Mouse (Mus musculus): ENCODE measurements at regions not wholly inside any gene's neighbourhood (a gene's known extent, or its start where the extent isn't known, plus 50 kb on each side); places are given as distances from the start of the nearest gene placed in this dataset.
A peak's percentile ranks its signal among the peaks of the same experiment; 100 is the strongest.

- Histone ChIP-seq H3K9ac (ENCODE audit: insufficient read depth, low read depth, low read length, poor library complexity, severe bottlenecking) (peak overlapping the region; percentile 22; the same call in 1 of the 2 replicates), H3K9me3 (ENCODE audit: control insufficient read depth, insufficient read depth, low read depth, low read length) (no peaks in the 10 kb centered on the region), H3K4me3 (ENCODE audit: insufficient read depth in 1 of 2, low read depth in 1 of 2, low read length in 2 of 2, poor library complexity in 1 of 2, severe bottlenecking in 1 of 2) (peak overlapping the region; percentile 4 to 41; a peak in 2 of 4 replicates), H3K27ac (ENCODE audit: insufficient read depth, low read depth, low read length, poor library complexity, severe bottlenecking) (no peak overlapping the region), H3K36me3 (ENCODE audit: control insufficient read depth, insufficient read depth, low read length, poor library complexity, severe bottlenecking) (no peaks in the 10 kb centered on the region), H3K4me1 (ENCODE audit: control insufficient read depth in 2 of 2, insufficient read depth in 2 of 2, low read length in 2 of 2, poor library complexity in 1 of 2) (peaks cover 0 to 2% of the 10 kb centered on the region in 2 experiments; a peak in 2 of 4 replicates)
- TF ChIP-seq ZNF384 (IDR thresholded peaks at IDR 0.05; ENCODE audit: low read depth, low read length) (no peak), HCFC1 (IDR thresholded peaks at IDR 0.05; ENCODE audit: borderline replicate concordance, insufficient read depth, low read length) (no peak), ZC3H11A (IDR thresholded peaks at IDR 0.05; ENCODE audit: borderline replicate concordance, low read depth, low read length) (no peak), CHD2 (IDR thresholded peaks at IDR 0.05; ENCODE audit: low read depth, low read length) (no peak), MAFK (IDR thresholded peaks at IDR 0.05; ENCODE audit: insufficient read depth, low read depth, low read length) (no peak)
- no peak for DNase-seq (ENCODE audit: low read depth, low spot score)
- in situ Hi-C loops (cut with MboI; ENCODE audit: low sequenced_read_pairs in 2 of 2, unreplicated experiment in 2 of 2) = no loop called here
Observed at GRCm38 (mm10) chr4:127419062-127419785, 61.2 kb upstream of the Gjb5 start.

GRCm38 (mm10) chr4:127416906-127417305 lies 58.9 kb upstream of the Gjb5 start:
- TF ChIP-seq ZNF384 (IDR thresholded peaks at IDR 0.05; ENCODE audit: low read depth, low read length) (no peak), CHD2 (IDR thresholded peaks at IDR 0.05; ENCODE audit: low read depth, low read length) (no peak)
- DNase-seq (ENCODE audit: low read depth, low spot score) = no peak
- in situ Hi-C loops (cut with MboI; ENCODE audit: low sequenced_read_pairs in 2 of 2, unreplicated experiment in 2 of 2) = no loop called here
- H3K9ac ChIP-seq (ENCODE audit: insufficient read depth, low read depth, low read length, poor library complexity, severe bottlenecking) = no peak overlapping the region
- H3K36me3 ChIP-seq (ENCODE audit: control insufficient read depth, insufficient read depth, low read length, poor library complexity, severe bottlenecking) = no peaks in the 10 kb centered on the region
- H3K4me3 ChIP-seq (ENCODE audit: insufficient read depth in 1 of 2, low read depth in 1 of 2, low read length in 2 of 2, poor library complexity in 1 of 2, severe bottlenecking in 1 of 2) = no peak overlapping the region
- no peak overlapping the region for H3K27ac ChIP-seq (ENCODE audit: insufficient read depth, low read depth, low read length, poor library complexity, severe bottlenecking)
- no peaks in the 10 kb centered on the region for H3K9me3 ChIP-seq (ENCODE audit: control insufficient read depth, insufficient read depth, low read depth, low read length)
- peaks cover 0 to 2% of the 10 kb centered on the region in 2 experiments; a peak in 2 of 4 replicates for H3K4me1 ChIP-seq (ENCODE audit: control insufficient read depth in 2 of 2, insufficient read depth in 2 of 2, low read length in 2 of 2, poor library complexity in 1 of 2)

GRCm38 (mm10) chr4:127413997-127414964 lies 56.3 kb upstream of the Gjb5 start:
- no peak for TF ChIP-seq HCFC1 (IDR thresholded peaks at IDR 0.05; ENCODE audit: borderline replicate concordance, insufficient read depth, low read length)
- no peak for TF ChIP-seq ZC3H11A (IDR thresholded peaks at IDR 0.05; ENCODE audit: borderline replicate concordance, low read depth, low read length)
- TF ChIP-seq ZNF384 (IDR thresholded peaks at IDR 0.05; ENCODE audit: low read depth, low read length) = peak; percentile 63; the same call in 1 of the 2 replicates
- no peak for TF ChIP-seq CHD2 (IDR thresholded peaks at IDR 0.05; ENCODE audit: low read depth, low read length)
- in situ Hi-C loops (cut with MboI; ENCODE audit: low sequenced_read_pairs in 2 of 2, unreplicated experiment in 2 of 2) = no loop called here
- Histone ChIP-seq H3K9me3 (ENCODE audit: control insufficient read depth, insufficient read depth, low read depth, low read length) (no peaks in the 10 kb centered on the region), H3K9ac (ENCODE audit: insufficient read depth, low read depth, low read length, poor library complexity, severe bottlenecking) (no peak overlapping the region), H3K4me3 (ENCODE audit: insufficient read depth in 1 of 2, low read depth in 1 of 2, low read length in 2 of 2, poor library complexity in 1 of 2, severe bottlenecking in 1 of 2) (no peak overlapping the region), H3K36me3 (ENCODE audit: control insufficient read depth, insufficient read depth, low read length, poor library complexity, severe bottlenecking) (no peaks in the 10 kb centered on the region), H3K4me1 (ENCODE audit: control insufficient read depth in 2 of 2, insufficient read depth in 2 of 2, low read length in 2 of 2, poor library complexity in 1 of 2) (peaks cover 0 to 2% of the 10 kb centered on the region in 2 experiments; a peak in 2 of 4 replicates), H3K27ac (ENCODE audit: insufficient read depth, low read depth, low read length, poor library complexity, severe bottlenecking) (no peak overlapping the region)
- no peak for DNase-seq (ENCODE audit: low read depth, low spot score)
